Mouse (Mus musculus) urinary bladder, adult 2 months (tissue): ENCODE data around the gene Lrp3. TPM values are rescaled to one million over a fixed set of nuclear protein-coding genes. Genes with fewer than 3 reads are reported as not detected.
"Not testable (repeated sequence)": the region's sequence is repeated elsewhere in the genome, so short reads cannot be mapped to it uniquely, and the experiment has no call there.

ENCODE experiments used
- DNase-seq: peaks from one replicate; pipeline ENCODE4 v3.0.0; 2022; ENCODE audit warnings: low spot score
- polyA plus RNA-seq: library from polyadenylated mRNA; depleted of rRNA; stranded (reverse); fragments of >200 nt; gene quantifications from 2 replicates; pipeline ENCODE4 v1.2.3, GENCODE M21; 2012; rRNA removed

Lrp3 gene
- 13.3 and 19.3 TPM in 2 replicates for polyA plus RNA-seq

- peak; percentile 56 for DNase-seq
Observed at GRCm38 (mm10) chr7:35215225-35215624, at the start of gene Lrp3. TSS of gene Lrp3 (minus strand) at chr7:35215498.

- DNase-seq: no peak
Observed at GRCm38 (mm10) chr7:35264746-35265145, 49.4 kb upstream of the Lrp3 start.

DNA sequence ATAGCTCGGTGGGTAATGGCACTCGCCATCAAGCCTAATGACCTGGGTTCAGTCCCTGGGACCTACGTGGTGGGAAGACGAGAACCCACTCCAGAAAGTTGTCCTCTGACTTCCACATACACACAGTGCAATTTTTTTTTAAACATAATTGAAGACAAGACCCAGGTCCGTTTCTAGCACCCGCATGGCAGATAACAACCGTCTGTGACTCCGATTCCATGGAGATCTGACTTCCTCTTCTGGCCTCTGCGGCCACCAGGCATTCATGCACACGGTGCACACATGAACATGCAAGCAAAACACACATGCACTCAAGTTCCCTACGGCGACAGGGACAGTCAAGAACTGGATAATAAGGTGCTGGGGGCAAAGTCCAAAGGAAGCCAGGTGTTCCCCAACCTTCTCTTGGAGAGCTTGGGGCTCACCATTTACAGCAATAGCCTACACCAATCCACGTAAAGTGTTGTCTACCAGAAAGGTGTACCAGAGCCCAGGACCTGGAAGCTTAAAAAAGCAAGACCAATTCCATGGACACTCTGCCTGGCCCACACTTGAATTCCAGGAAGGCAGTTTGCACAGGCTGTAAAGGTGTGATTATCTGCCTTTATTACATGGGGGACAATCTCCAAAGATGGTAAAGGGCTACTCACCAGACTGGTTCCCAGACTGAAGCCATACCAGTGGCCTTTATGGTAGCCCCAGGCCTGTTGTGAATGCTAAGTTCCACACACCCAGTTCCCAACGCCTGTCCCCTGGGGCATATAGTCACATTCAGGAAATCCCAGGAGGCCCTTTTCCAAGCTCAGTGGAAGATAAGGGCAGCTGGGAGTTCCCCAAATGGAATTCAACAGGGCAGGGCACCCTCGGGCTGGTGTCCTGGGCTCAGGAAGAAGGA is 48.5 kb upstream of the Lrp3 start:
- DNase-seq: no peak

GRCm38 (mm10) chr7:35259384-35259783 is 44.1 kb upstream of the Lrp3 start:
- no peak for DNase-seq

DNA sequence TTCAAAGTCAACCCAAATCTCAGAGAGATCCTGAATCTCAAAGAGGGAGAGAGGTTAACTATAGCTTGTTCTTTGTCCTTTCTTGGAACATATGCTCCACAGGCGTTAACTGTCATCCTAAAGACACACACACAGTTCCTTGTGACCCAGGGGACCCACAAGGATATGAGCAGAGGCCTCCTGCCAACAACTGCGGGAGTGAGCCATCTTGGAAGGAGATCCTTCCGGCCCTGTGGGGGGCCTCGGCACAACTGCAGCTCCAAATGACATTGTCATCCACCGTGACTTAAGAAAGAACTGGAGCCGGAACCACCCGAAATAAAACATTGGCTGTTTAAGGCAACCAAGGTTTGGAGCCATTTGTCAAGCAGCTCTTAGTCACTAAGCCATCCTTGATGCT is 43.0 kb upstream of the Lrp3 start:
- DNase-seq: no peak

- DNase-seq: no peak
Observed at GRCm38 (mm10) chr7:35252041-35252558, 36.8 kb upstream of the Lrp3 start.

GRCm38 (mm10) chr7:35237935-35238334 is 22.6 kb upstream of the Lrp3 start:
- DNase-seq: not testable (repeated sequence)

GRCm38 (mm10) chr7:35235308-35235707 is 20.0 kb upstream of the Lrp3 start:
- no peak for DNase-seq

GRCm38 (mm10) chr7:35234361-35235245 is 19.3 kb upstream of the Lrp3 start:
- DNase-seq: peak; percentile 99

- no peak for DNase-seq
Observed at GRCm38 (mm10) chr7:35233861-35234260, 18.6 kb upstream of the Lrp3 start.

GRCm38 (mm10) chr7:35232796-35233455 is 17.6 kb upstream of the Lrp3 start:
- no peak for DNase-seq

GRCm38 (mm10) chr7:35230333-35230732 is 15.0 kb upstream of the Lrp3 start:
- DNase-seq: no peak

DNA sequence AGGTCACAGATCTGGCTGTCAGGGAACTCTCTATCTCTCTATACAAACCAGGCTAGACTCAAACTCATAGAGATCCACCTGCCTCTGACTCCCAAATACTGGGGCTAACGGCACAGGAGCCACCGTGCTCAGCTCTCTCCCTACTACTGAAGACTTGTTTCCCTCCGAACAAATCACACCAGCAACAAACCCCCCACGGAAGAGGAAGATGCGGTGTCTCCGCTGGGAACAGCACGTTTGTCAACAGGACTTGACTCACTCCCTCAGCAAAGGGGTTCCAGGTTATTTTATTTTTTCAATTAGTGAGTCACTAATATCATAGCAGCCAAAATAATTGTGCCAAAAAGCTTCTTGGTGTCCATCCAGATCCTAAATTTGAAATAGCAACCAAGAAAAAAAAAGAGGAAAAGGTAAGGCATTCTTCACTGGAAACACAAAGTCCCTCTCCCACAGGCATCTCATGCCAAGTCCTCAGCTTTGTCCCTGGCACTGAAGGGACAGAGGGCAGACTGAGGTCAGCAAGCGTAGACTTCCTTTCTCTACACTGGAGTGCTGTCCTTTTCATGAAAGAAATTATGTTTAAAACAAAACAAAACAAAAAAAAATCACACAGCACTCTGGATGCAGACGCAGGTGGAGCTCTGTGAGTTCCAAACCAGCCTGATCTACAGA is 5.5 kb upstream of the Lrp3 start:
- no peak for DNase-seq

GRCm38 (mm10) chr7:35215731-35216130 is 433 bp upstream of the Lrp3 start:
- DNase-seq: no peak

- DNase-seq: no peak
Observed at GRCm38 (mm10) chr7:35214442-35215222, 666 bp downstream of the Lrp3 start.

- DNase-seq: no peak
Observed at GRCm38 (mm10) chr7:35211791-35212190, 3.5 kb downstream of the Lrp3 start.

DNA sequence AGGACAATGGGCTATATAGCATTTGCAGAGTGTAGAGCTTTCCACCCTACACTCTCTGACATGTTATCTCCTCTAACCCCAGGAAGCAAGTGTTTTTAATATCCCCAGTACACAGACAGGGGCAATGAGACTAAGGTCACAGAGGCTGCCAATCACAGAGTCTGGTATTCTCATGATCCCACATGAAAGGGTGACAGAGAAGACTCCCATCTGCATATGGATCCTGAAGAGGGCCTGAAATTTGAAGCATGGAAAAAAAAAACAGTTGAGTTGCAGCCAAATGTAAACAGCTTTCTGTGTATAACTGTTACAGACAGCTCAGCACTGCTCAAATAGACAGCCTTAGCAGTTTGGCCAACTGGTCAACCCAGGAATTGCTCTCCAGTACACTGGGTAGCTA is 15.5 kb downstream of the Lrp3 start:
- DNase-seq: no peak

GRCm38 (mm10) chr7:35198981-35199754 is 16.1 kb downstream of the Lrp3 start:
- no peak for DNase-seq

- no peak for DNase-seq
Observed at GRCm38 (mm10) chr7:35197022-35197421, 18.3 kb downstream of the Lrp3 start.

- DNase-seq: no peak
Observed at GRCm38 (mm10) chr7:35191276-35191675, 24.0 kb downstream of the Lrp3 start.
